Mouse (Mus musculus): ENCODE data around the gene Parp11. TPM values are rescaled to one million over a fixed set of nuclear protein-coding genes. Genes with fewer than 3 reads are reported as not detected.
A peak's percentile ranks its signal among the peaks of the same experiment; 100 is the strongest.

The Parp11 gene
- polyA plus RNA-seq, 1 experiment from 2014 or later, result 29.8 TPM

GRCm38 (mm10) chr6:127453407-127454343, 7.0 kb downstream of the Parp11 start:
- peak overlapping the region; percentile 62 for H3K4me3 ChIP-seq
- peak overlapping the region; percentile 89 for H3K27ac ChIP-seq
- peak; percentile 97 for ATAC-seq (ENCODE audit: low FRiP score, low read depth)
- peak overlapping the region; percentile 77 for H3K9ac ChIP-seq
- H3K36me3 ChIP-seq, result no peaks in the 10 kb centered on the region
- H3K9me3 ChIP-seq, result no peaks in the 10 kb centered on the region
- WGBS, result under 1% methylated on average over 68 of the region's 70 CpGs
- peaks cover 9% of the 10 kb centered on the region for H3K4me1 ChIP-seq
- peaks cover 16% of the 10 kb centered on the region; the same call in 1 of the 2 replicates for H3K27me3 ChIP-seq
- peak overlapping the region; percentile 67 for H3K4me2 ChIP-seq (replicated peaks)

GRCm38 (mm10) chr6:127454344-127454707, 7.7 kb downstream of the Parp11 start:
- Histone ChIP-seq H3K27me3 (peaks cover 13% of the 10 kb centered on the region; the same call in 1 of the 2 replicates), H3K4me3 (peak overlapping the region; percentile 62), H3K4me1 (peaks cover 9% of the 10 kb centered on the region), H3K27ac (no peak overlapping the region), H3K36me3 (no peaks in the 10 kb centered on the region), H3K9ac (peak overlapping the region; percentile 77), H3K9me3 (no peaks in the 10 kb centered on the region), H3K4me2 (replicated peaks) (peak overlapping the region; percentile 67)
- 45% methylated on average over 10 of the region's 10 CpGs for WGBS
- ATAC-seq (ENCODE audit: low FRiP score, low read depth), result no peak

- no peaks in the 10 kb centered on the region for H3K36me3 ChIP-seq
- H3K4me3 ChIP-seq, result peak overlapping the region; percentile 62
These were observed 8.2 kb downstream of the Parp11 start for GRCm38 (mm10) chr6:127454809-127455208.

GRCm38 (mm10) chr6:127455440-127455839, 8.8 kb downstream of the Parp11 start:
- no peak overlapping the region for H3K9ac ChIP-seq
- H3K36me3 ChIP-seq, result no peaks in the 10 kb centered on the region
- no peak for ATAC-seq (ENCODE audit: low FRiP score, low read depth)
- H3K9me3 ChIP-seq, result no peaks in the 10 kb centered on the region
- no peak overlapping the region for H3K27ac ChIP-seq
- 82% methylated on average over 4 of the region's 4 CpGs for WGBS
- no peak overlapping the region for H3K4me3 ChIP-seq
- H3K27me3 ChIP-seq, result peaks cover 3% of the 10 kb centered on the region; the same call in 1 of the 2 replicates
- no peak overlapping the region for H3K4me2 ChIP-seq (replicated peaks)
- H3K4me1 ChIP-seq, result peaks cover 9% of the 10 kb centered on the region

More at GRCm38 (mm10) chr6:127454809-127455208, 8.2 kb downstream of the Parp11 start:
- no peak overlapping the region for H3K27ac ChIP-seq
- WGBS, result 93% methylated on average over 6 of the region's 6 CpGs
- no peak overlapping the region for H3K9ac ChIP-seq
- peaks cover 9% of the 10 kb centered on the region for H3K4me1 ChIP-seq
- ATAC-seq (ENCODE audit: low FRiP score, low read depth), result no peak
- peak overlapping the region; percentile 67 for H3K4me2 ChIP-seq (replicated peaks)
- H3K9me3 ChIP-seq, result no peaks in the 10 kb centered on the region
- peaks cover 9% of the 10 kb centered on the region; the same call in 1 of the 2 replicates for H3K27me3 ChIP-seq

GRCm38 (mm10) chr6:127456769-127457168, 10.1 kb downstream of the Parp11 start:
- Histone ChIP-seq H3K9ac (no peak overlapping the region), H3K27me3 (no peaks in the 10 kb centered on the region), H3K9me3 (no peaks in the 10 kb centered on the region), H3K36me3 (no peaks in the 10 kb centered on the region), H3K4me2 (replicated peaks) (no peak overlapping the region), H3K4me1 (peaks cover 9% of the 10 kb centered on the region), H3K27ac (no peak overlapping the region), H3K4me3 (no peak overlapping the region)
- WGBS, result 91% methylated on average over 2 of the region's 2 CpGs
- ATAC-seq (ENCODE audit: low FRiP score, low read depth), result no peak

- ATAC-seq (ENCODE audit: low FRiP score, low read depth), result no peak
- no peak overlapping the region for H3K4me2 ChIP-seq (replicated peaks)
- no peak overlapping the region for H3K4me3 ChIP-seq
- no peaks in the 10 kb centered on the region for H3K9me3 ChIP-seq
- H3K4me1 ChIP-seq, result peaks cover 17% of the 10 kb centered on the region
- WGBS, result 94% methylated on average over 2 of the region's 2 CpGs
- no peak overlapping the region for H3K27ac ChIP-seq
- H3K27me3 ChIP-seq, result no peaks in the 10 kb centered on the region
- H3K36me3 ChIP-seq, result no peaks in the 10 kb centered on the region
- no peak overlapping the region for H3K9ac ChIP-seq
These were observed 13.1 kb downstream of the Parp11 start for GRCm38 (mm10) chr6:127459776-127460175.

GRCm38 (mm10) chr6:127461491-127461890, 14.9 kb downstream of the Parp11 start:
- Histone ChIP-seq H3K9me3 (no peaks in the 10 kb centered on the region), H3K36me3 (no peaks in the 10 kb centered on the region), H3K4me3 (no peak overlapping the region), H3K27ac (no peak overlapping the region), H3K9ac (no peak overlapping the region), H3K4me1 (peaks cover 20% of the 10 kb centered on the region), H3K4me2 (replicated peaks) (no peak overlapping the region), H3K27me3 (no peaks in the 10 kb centered on the region)
- ATAC-seq (ENCODE audit: low FRiP score, low read depth), result no peak
- WGBS, result 86% methylated on average over 4 of the region's 4 CpGs

- no peak overlapping the region for H3K9ac ChIP-seq
- no peak overlapping the region for H3K27ac ChIP-seq
- no peaks in the 10 kb centered on the region for H3K27me3 ChIP-seq
- ATAC-seq (ENCODE audit: low FRiP score, low read depth), result no peak
- no peaks in the 10 kb centered on the region for H3K36me3 ChIP-seq
- WGBS, result 90% methylated on average over 6 of the region's 6 CpGs
- H3K4me1 ChIP-seq, result peaks cover 24% of the 10 kb centered on the region
- H3K4me3 ChIP-seq, result no peak overlapping the region
- no peak overlapping the region for H3K4me2 ChIP-seq (replicated peaks)
- H3K9me3 ChIP-seq, result no peaks in the 10 kb centered on the region
These were observed 15.6 kb downstream of the Parp11 start for GRCm38 (mm10) chr6:127462251-127462650.

GRCm38 (mm10) chr6:127463273-127464001, 16.8 kb downstream of the Parp11 start:
- no peaks in the 10 kb centered on the region for H3K27me3 ChIP-seq
- ATAC-seq (ENCODE audit: low FRiP score, low read depth), result no peak
- H3K36me3 ChIP-seq, result peaks cover 3% of the 10 kb centered on the region; the same call in 1 of the 2 replicates
- no peaks in the 10 kb centered on the region for H3K9me3 ChIP-seq
- WGBS, result 41% methylated on average over 21 of the region's 21 CpGs
- H3K9ac ChIP-seq, result no peak overlapping the region
- H3K4me1 ChIP-seq, result peaks cover 24% of the 10 kb centered on the region
- no peak overlapping the region for H3K4me2 ChIP-seq (replicated peaks)
- no peak overlapping the region for H3K4me3 ChIP-seq
- no peak overlapping the region for H3K27ac ChIP-seq

- WGBS, result 76% methylated on average over 7 of the region's 7 CpGs
- Histone ChIP-seq H3K9me3 (no peaks in the 10 kb centered on the region), H3K4me1 (peaks cover 24% of the 10 kb centered on the region), H3K27ac (no peak overlapping the region), H3K4me3 (no peak overlapping the region), H3K27me3 (no peaks in the 10 kb centered on the region), H3K9ac (no peak overlapping the region), H3K4me2 (replicated peaks) (no peak overlapping the region), H3K36me3 (peaks cover 7% of the 10 kb centered on the region; the same call in 1 of the 2 replicates)
- ATAC-seq (ENCODE audit: low FRiP score, low read depth), result no peak
These were observed 17.9 kb downstream of the Parp11 start for GRCm38 (mm10) chr6:127464523-127464922.

GRCm38 (mm10) chr6:127466749-127467310, 20.2 kb downstream of the Parp11 start:
- Histone ChIP-seq H3K4me2 (replicated peaks) (no peak overlapping the region), H3K9ac (no peak overlapping the region), H3K4me3 (no peak overlapping the region), H3K9me3 (no peaks in the 10 kb centered on the region), H3K27me3 (no peaks in the 10 kb centered on the region), H3K27ac (no peak overlapping the region), H3K36me3 (peaks cover 20% of the 10 kb centered on the region), H3K4me1 (peaks cover 24% of the 10 kb centered on the region)
- WGBS, result 50% methylated on average over 4 of the region's 4 CpGs
- ATAC-seq (ENCODE audit: low FRiP score, low read depth), result 0 out of 2 replicates have a peak, but pooled peaks have one; percentile 40

GRCm38 (mm10) chr6:127472078-127472477, 25.4 kb downstream of the Parp11 start:
- H3K4me1 ChIP-seq, result no peaks in the 10 kb centered on the region
- no peak overlapping the region for H3K27ac ChIP-seq
- no peak for ATAC-seq (ENCODE audit: low FRiP score, low read depth)
- no peaks in the 10 kb centered on the region for H3K9me3 ChIP-seq
- no peak overlapping the region for H3K4me2 ChIP-seq (replicated peaks)
- WGBS, result 77% methylated on average over 4 of the region's 4 CpGs
- no peak overlapping the region for H3K9ac ChIP-seq
- no peaks in the 10 kb centered on the region for H3K27me3 ChIP-seq
- H3K4me3 ChIP-seq, result no peak overlapping the region
- H3K36me3 ChIP-seq, result peaks cover 37% of the 10 kb centered on the region
